Comparison of ENCODE assay signal across 26 mouse cellular contexts in genomic region chr15:31120147-31120546, GRCm38 (mm10).
DNase-seq lines count a peak whose midpoint lies in the region; ATAC-seq and TF ChIP-seq lines count a peak whose summit lies in the region.
"Had no signal": no experiment of that assay in that cellular context is flagged by ENCODE, and none has a peak within 500 bp of the region (broad histone marks: within the 10 kb centered on the region; RNA-seq: fewer than 3 reads in every experiment).

No protein-coding gene starts in this region.

- no peak overlapping the region for H3K9ac ChIP-seq in forebrain, embryonic 13.5 days
- no peak overlapping the region for H3K9ac ChIP-seq in hindbrain, embryonic 14.5 days
- no peak overlapping the region for H3K9ac ChIP-seq in hindbrain, postnatal 0 days (replicated peaks; ENCODE audit: low read length)
- H3K9ac ChIP-seq in midbrain, postnatal 0 days (replicated peaks; ENCODE audit: low read length, poor library complexity, severe bottlenecking): no peak overlapping the region
- no peak overlapping the region for H3K9ac ChIP-seq in midbrain, embryonic 16.5 days (ENCODE audit: low read depth, low read length)
- H3K9ac ChIP-seq: liver, postnatal 0 days; midbrain, embryonic 15.5 days had no signal

- H3K4me1 ChIP-seq in forebrain, embryonic 13.5 days: no peaks in the 10 kb centered on the region
- no peaks in the 10 kb centered on the region for H3K4me1 ChIP-seq in forebrain, embryonic 10.5 days
- 0 out of 2 replicates have a peak, but pooled peaks cover 6% of the 10 kb centered on the region for H3K4me1 ChIP-seq in hindbrain, embryonic 14.5 days (replicated peaks; ENCODE audit: control insufficient read depth, insufficient read depth, low read length)
- no peaks in the 10 kb centered on the region; the same call in 1 of the 2 replicates for H3K4me1 ChIP-seq in hindbrain, postnatal 0 days (ENCODE audit: insufficient read depth, low read length)
- H3K4me1 ChIP-seq in midbrain, postnatal 0 days (ENCODE audit: insufficient read depth, low read length): no peaks in the 10 kb centered on the region
- H3K4me1 ChIP-seq in midbrain, embryonic 16.5 days (ENCODE audit: control insufficient read depth, insufficient read depth, low read length): no peaks in the 10 kb centered on the region
- H3K4me1 ChIP-seq: embryonic facial prominence, embryonic 10.5 days; limb, embryonic 10.5 days; megakaryocyte, embryonic 14.5 days; midbrain, embryonic 15.5 days had no signal

- no peaks in the 10 kb centered on the region for H3K9me3 ChIP-seq in forebrain, embryonic 13.5 days (replicated peaks)
- H3K9me3 ChIP-seq in forebrain, embryonic 10.5 days: no peaks in the 10 kb centered on the region
- no peaks in the 10 kb centered on the region for H3K9me3 ChIP-seq in hindbrain, embryonic 14.5 days (ENCODE audit: control insufficient read depth, low read length)
- H3K9me3 ChIP-seq in hindbrain, postnatal 0 days (ENCODE audit: low read length): no peaks in the 10 kb centered on the region
- H3K9me3 ChIP-seq in midbrain, postnatal 0 days (ENCODE audit: low read length): no peaks in the 10 kb centered on the region
- no peaks in the 10 kb centered on the region for H3K9me3 ChIP-seq in midbrain, embryonic 16.5 days (replicated peaks; ENCODE audit: control insufficient read depth, low read length, poor library complexity, severe bottlenecking)
- H3K9me3 ChIP-seq: embryonic facial prominence, embryonic 10.5 days; limb, embryonic 10.5 days; megakaryocyte, embryonic 14.5 days; midbrain, embryonic 15.5 days had no signal

- no peaks in the 10 kb centered on the region for H3K36me3 ChIP-seq in forebrain, embryonic 13.5 days (ENCODE audit: poor library complexity, severe bottlenecking)
- H3K36me3 ChIP-seq in forebrain, embryonic 10.5 days (replicated peaks): no peaks in the 10 kb centered on the region
- no peaks in the 10 kb centered on the region for H3K36me3 ChIP-seq in hindbrain, embryonic 14.5 days (replicated peaks; ENCODE audit: control insufficient read depth, insufficient read depth)
- no peaks in the 10 kb centered on the region for H3K36me3 ChIP-seq in hindbrain, postnatal 0 days (ENCODE audit: insufficient read depth, low read length)
- no peaks in the 10 kb centered on the region for H3K36me3 ChIP-seq in midbrain, postnatal 0 days (ENCODE audit: insufficient read depth, low read length)
- no peaks in the 10 kb centered on the region for H3K36me3 ChIP-seq in midbrain, embryonic 16.5 days (ENCODE audit: control insufficient read depth, insufficient read depth, low read length)
- H3K36me3 ChIP-seq: embryonic facial prominence, embryonic 10.5 days; limb, embryonic 10.5 days; midbrain, embryonic 15.5 days had no signal

- no peak overlapping the region for H3K4me2 ChIP-seq in forebrain, embryonic 13.5 days
- no peak overlapping the region for H3K4me2 ChIP-seq in hindbrain, embryonic 14.5 days (replicated peaks)
- no peak overlapping the region for H3K4me2 ChIP-seq in hindbrain, postnatal 0 days (ENCODE audit: low read depth, low read length)
- no peak overlapping the region for H3K4me2 ChIP-seq in midbrain, postnatal 0 days (ENCODE audit: low read depth, low read length, poor library complexity, severe bottlenecking)
- H3K4me2 ChIP-seq in midbrain, embryonic 16.5 days (ENCODE audit: low read length): no peak overlapping the region
- H3K4me2 ChIP-seq: heart, embryonic 11.5 days; midbrain, embryonic 15.5 days had no signal

- ATAC-seq in forebrain, embryonic 13.5 days: no peak
- no peak for ATAC-seq in hindbrain, embryonic 14.5 days (ENCODE audit: low FRiP score)
- no peak for ATAC-seq in hindbrain, postnatal 0 days
- ATAC-seq in midbrain, postnatal 0 days (ENCODE audit: low FRiP score): no peak
- no peak for ATAC-seq in midbrain, embryonic 16.5 days
- ATAC-seq: liver, postnatal 0 days; midbrain, embryonic 15.5 days had no signal

- no peaks in the 10 kb centered on the region for H3K27me3 ChIP-seq in forebrain, embryonic 13.5 days
- no peaks in the 10 kb centered on the region for H3K27me3 ChIP-seq in forebrain, embryonic 10.5 days (ENCODE audit: poor library complexity, severe bottlenecking)
- no peaks in the 10 kb centered on the region for H3K27me3 ChIP-seq in hindbrain, embryonic 14.5 days (ENCODE audit: control insufficient read depth, insufficient read depth, low read length)
- H3K27me3 ChIP-seq in hindbrain, postnatal 0 days (ENCODE audit: insufficient read depth, low read length): no peaks in the 10 kb centered on the region
- no peaks in the 10 kb centered on the region for H3K27me3 ChIP-seq in midbrain, postnatal 0 days (ENCODE audit: insufficient read depth, low read length)
- H3K27me3 ChIP-seq in midbrain, embryonic 16.5 days (ENCODE audit: control insufficient read depth, insufficient read depth, low read depth, low read length): no peaks in the 10 kb centered on the region
- H3K27me3 ChIP-seq: megakaryocyte, embryonic 14.5 days; midbrain, embryonic 15.5 days had no signal

- DNase-seq in forebrain, embryonic 10.5 days (ENCODE audit: extremely low spot score, low spot score): no peak
- DNase-seq in hindbrain, embryonic 14.5 days (ENCODE audit: low spot score): no peak
- DNase-seq in hindbrain, postnatal 0 days (ENCODE audit: low spot score): no peak
- DNase-seq in midbrain, postnatal 0 days (ENCODE audit: low spot score): peak; percentile 24
- DNase-seq in retina, embryonic 14.5 days (ENCODE audit: low spot score): peak; percentile 18
- no peak for DNase-seq in kidney, adult 9 months
- DNase-seq: adrenal gland, postnatal 14 days; cerebellum, adult 11 months; cerebellum, adult 9-11 months; gastrocnemius, postnatal 14 days; heart, adult 11 months; kidney, adult 8-10 months; kidney, postnatal 14 days; liver; liver, postnatal 0 days; right cerebral cortex, postnatal 25 days; spleen, adult 18-20 months; thymus, postnatal 14 days had no signal

- no peak for TF ChIP-seq CTCF in hindbrain, postnatal 0 days (IDR thresholded peaks at IDR 0.05; ENCODE audit: low read depth)
- TF ChIP-seq CTCF in midbrain, postnatal 0 days (IDR thresholded peaks at IDR 0.05): no peak

- 57% methylated on average over 6 of the region's 6 CpGs for WGBS in forebrain, embryonic 13.5 days
- 64% methylated on average over 6 of the region's 6 CpGs for WGBS in forebrain, embryonic 10.5 days
- WGBS in hindbrain, embryonic 14.5 days: 30% methylated on average over 6 of the region's 6 CpGs
- WGBS in hindbrain, postnatal 0 days: 36% methylated on average over 6 of the region's 6 CpGs
- WGBS in midbrain, postnatal 0 days: 49% methylated on average over 6 of the region's 6 CpGs
- WGBS in midbrain, embryonic 16.5 days: 58% methylated on average over 6 of the region's 6 CpGs

- H3K4me3 ChIP-seq in forebrain, embryonic 13.5 days: no peak overlapping the region
- H3K4me3 ChIP-seq in forebrain, embryonic 10.5 days: no peak overlapping the region
- H3K4me3 ChIP-seq in hindbrain, embryonic 14.5 days (replicated peaks; ENCODE audit: low read length): no peak overlapping the region
- no peak overlapping the region for H3K4me3 ChIP-seq in hindbrain, postnatal 0 days (ENCODE audit: low read length)
- no peak overlapping the region for H3K4me3 ChIP-seq in midbrain, postnatal 0 days (ENCODE audit: low read depth, low read length)
- H3K4me3 ChIP-seq in midbrain, embryonic 16.5 days (ENCODE audit: low read depth, low read length): no peak overlapping the region
- H3K4me3 ChIP-seq: embryonic facial prominence, embryonic 10.5 days; layer of hippocampus, adult 2 months; limb, embryonic 10.5 days; megakaryocyte, embryonic 14.5 days; midbrain, embryonic 15.5 days had no signal

- H3K27ac ChIP-seq in forebrain, embryonic 13.5 days: peak overlapping the region; percentile 35; the same call in 1 of the 2 replicates
- H3K27ac ChIP-seq in forebrain, embryonic 10.5 days: no peak overlapping the region
- H3K27ac ChIP-seq in hindbrain, embryonic 14.5 days: 0 out of 2 replicates have a peak overlapping the region, but pooled peaks have one; percentile 21
- no peak overlapping the region for H3K27ac ChIP-seq in hindbrain, postnatal 0 days
- no peak overlapping the region for H3K27ac ChIP-seq in midbrain, postnatal 0 days (ENCODE audit: low read depth, low read length)
- H3K27ac ChIP-seq in midbrain, embryonic 16.5 days (ENCODE audit: low read length): no peak overlapping the region
- H3K27ac ChIP-seq: embryonic facial prominence, embryonic 10.5 days; layer of hippocampus, adult 2 months; limb, embryonic 10.5 days; midbrain, embryonic 15.5 days had no signal

Comparison
In these comparisons a context has a peak if more than half of its experiments do, and no peak if none do; other contexts are left out.
1. H3K27ac ChIP-seq: peak in forebrain, embryonic 13.5 days (single experiment) and hindbrain, embryonic 14.5 days (single experiment); none in forebrain, embryonic 10.5 days (single experiment), hindbrain, postnatal 0 days (single experiment), midbrain, postnatal 0 days (single experiment) and midbrain, embryonic 16.5 days (single experiment).
2. DNase-seq: peak in midbrain, postnatal 0 days (single experiment) and retina, embryonic 14.5 days (single experiment); none in forebrain, embryonic 10.5 days (single experiment), hindbrain, embryonic 14.5 days (single experiment), hindbrain, postnatal 0 days (single experiment) and kidney, adult 9 months (single experiment).